Mouse (Mus musculus): Measurements from ENCODE around the gene Hipk4.

The Hipk4 gene

DNA sequence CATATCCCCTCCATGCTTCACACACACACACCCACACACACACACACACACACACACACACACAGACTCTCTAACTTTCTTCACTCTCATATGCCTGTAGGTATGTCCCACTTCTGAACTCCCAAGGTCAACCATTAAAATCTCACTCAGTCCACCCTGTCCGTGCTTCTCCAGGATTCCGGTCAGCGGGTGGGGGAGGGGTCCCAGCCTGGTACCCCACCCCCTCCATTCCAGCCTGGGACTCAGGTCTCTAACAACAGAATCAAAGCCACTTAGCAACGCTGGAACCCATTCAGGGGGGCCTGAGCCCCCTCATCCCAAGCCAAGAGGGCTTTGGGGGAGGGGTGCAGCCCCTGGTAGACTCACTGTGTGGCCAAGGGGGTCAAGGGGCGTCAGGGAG, at the start of gene Hipk4:
Gene Hipk4, plus strand, starts transcription at position 301 of the 400 bp plus-strand sequence.
- in situ Hi-C loops (cut with MboI), result loop anchor here (10.0 kb wide), 1 partner anchor 178 kb away; no protein-coding TSS in a partner anchor

DNA sequence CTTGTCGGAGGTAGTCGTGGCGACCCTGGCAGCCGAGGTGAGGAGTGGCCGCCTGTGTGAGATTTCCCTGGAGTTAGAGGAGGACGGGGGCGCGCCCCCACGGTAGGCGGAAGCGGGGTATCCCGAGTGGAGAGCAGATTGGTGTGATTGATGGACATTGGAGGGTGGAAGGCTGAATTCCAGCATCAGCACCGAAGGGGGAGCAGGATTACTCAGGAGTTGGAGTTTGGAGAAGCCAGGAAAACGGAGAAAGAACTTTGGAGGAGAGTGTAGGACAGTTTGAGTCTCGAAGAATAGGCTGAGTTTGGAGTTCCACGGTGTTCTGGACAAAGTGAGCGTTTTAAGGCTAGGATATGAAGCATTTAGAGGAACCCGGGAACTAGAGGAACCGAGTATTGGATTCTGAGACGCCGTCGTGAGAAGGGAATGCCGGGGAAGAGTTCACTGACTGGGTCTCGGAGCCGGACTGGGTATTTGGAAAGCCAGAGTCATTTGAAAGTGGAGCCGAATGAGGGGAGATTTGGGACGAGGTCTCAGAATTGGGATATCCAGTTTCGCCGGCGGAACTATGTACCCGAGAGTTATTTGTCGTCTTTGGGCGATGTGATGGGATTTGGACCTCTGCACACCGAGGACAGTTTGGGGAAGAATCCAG, 49.1 kb upstream of the Hipk4 start:
- in situ Hi-C loops (cut with MboI), result no loop called here

DNA sequence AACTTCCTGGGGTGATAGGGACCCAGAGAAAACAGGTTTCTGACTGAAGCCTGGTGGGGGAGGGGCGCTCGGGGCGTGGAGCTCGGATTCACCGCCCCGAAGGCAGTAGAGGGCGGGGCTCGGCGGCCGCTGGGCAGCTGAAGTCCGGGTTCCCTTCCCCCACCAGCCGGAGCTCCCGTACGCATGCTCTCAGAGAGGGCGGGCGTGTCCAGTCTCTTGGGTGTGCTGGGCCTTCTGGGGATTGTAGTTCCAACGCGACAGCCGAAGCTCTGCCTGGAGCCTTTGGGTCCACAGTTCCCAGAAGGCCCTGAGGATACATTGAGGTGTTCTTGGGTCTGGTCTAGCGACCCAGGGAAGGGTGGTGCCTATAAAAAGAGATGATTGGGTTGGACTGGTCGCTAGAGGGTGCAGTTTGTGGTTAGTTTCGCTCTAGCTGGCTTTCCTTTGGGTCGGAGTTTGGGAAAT, 48.5 kb upstream of the Hipk4 start:
- in situ Hi-C loops (cut with MboI), result no loop called here

DNA sequence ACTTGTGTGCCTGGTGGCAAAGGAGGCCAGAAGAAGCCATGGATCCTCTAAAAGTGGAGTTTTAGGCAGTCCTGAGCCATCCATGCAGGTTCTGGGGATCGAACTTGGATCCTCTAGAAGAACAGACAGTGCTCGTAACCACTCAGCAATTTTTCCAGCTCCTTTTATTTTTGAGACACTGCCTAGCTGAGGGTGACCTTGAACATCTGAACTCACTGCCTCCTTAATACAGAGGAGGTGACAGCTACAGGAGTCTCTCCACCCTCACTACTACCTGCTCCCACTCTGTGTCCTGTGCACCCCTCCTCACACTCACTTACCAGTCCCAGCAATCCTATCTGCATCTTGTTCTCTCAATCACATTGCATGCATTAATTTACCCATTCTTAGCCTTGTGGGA, 47.5 kb upstream of the Hipk4 start:
- in situ Hi-C loops (cut with MboI), result no loop called here

DNA sequence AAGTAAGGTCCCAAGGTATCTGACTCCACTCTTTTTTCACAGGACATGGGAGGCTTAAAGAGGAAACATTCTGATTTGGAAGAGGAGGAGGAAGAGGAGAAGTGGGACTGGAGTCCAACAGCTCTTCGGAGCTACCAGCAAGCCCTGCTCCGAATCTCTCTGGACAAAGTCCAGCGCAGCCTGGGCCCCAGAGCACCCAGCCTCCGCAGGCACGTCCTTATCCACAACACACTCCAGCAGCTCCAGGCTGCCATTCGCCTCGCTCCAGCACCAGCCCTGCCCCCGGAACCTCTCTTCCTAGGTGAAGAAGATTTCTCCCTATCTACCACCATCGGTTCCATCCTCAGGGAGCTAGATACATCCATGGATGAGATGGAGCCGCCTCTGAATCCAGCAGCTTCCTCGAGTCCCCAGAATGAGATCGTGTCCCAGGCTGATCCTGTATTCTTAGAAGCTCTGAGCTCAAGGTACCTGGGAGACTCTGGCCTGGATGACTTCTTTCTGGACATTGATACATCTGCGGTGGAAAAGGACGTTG, 46.9 kb upstream of the Hipk4 start:
- in situ Hi-C loops (cut with MboI), result no loop called here

DNA sequence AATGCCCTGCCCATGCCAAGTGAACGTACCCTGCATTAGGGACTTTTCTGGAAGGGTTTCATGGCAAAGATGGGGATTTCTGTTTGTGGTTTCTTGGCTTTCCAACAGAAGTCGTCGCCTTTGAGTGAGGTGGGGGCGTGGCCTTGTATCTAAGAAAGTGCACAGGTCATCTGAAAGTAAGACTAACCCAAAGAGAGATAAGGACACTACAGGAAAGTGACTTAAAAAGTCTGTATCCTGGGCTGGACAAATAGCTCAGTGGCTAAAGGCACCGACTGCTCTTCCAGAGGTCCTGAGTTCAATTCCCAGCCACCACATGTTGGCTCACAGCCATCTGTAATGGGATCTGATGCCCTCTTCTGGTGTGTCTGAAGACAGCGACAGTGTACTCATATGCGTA, 44.5 kb upstream of the Hipk4 start:
- in situ Hi-C loops (cut with MboI), result no loop called here

DNA sequence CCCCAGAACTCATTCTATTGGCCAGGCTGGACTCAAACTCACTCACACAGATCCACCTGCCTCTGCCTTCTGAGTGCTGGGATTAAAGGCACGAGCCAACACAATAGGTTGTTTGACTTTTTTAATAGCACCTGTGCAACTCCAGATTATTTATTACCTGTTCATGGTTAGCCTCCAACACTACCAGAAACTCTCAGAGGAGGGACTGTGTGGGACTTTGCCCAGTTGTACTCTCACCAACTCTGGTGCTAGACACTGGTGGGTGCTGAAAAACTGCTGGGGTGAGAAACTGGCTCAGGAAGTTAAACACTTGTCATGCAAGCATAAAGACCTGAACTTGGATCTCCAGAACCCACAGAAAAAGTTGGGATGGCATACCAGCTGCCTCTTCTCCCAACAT, 43.3 kb upstream of the Hipk4 start:
- in situ Hi-C loops (cut with MboI), result no loop called here

DNA sequence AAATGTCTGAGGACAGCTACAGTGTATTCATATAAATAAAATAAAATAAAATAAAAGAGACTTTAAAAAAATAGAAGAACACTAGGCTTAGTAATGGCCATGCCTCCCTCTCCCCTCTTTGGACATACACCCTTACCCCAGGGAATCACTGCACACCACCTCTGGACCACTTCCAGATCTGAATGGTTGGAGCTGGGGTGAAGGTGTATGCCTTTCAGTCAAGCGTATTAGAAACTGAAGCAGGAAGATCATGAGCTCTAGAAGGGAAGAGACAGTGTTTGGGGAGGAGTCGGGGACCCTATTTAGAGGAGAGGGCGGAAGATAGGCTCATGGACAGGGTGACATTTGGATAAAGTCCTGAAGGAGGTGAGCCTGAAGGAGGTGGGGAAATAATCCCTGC, 42.6 kb upstream of the Hipk4 start:
- in situ Hi-C loops (cut with MboI), result no loop called here

DNA sequence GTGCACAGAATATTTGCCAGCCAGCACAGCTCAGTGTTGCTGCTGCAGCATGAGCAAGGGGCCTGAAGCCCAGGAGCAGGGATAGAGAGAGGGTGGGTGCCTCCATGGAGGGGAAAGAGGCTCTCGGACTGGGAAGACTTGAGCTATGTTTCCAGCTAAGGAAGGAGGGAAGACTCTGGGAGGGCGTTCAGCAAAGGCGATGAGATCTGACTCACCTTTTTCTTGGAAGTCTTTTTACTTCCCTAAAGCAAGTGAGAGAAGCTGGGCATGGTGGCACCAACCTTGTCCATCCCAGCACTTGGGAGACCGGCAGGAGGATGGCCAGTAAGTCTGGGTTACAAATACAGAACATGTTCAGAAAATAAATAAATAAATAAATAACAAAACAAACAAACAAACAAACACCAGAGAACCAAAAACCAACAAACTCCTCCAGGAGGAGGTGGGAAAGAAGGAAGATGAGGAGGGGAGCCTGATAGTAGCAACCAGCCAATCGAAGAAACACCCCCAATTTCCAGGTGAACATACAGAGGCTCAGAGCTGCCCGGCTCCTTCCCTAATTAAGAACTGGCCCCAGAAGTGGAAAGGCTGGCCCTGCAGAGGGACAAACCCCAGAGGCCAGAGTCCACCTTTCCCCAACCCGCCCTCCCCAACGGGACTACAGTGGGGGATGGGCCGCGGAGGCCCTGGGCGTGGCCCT, 42.0 kb upstream of the Hipk4 start:
- in situ Hi-C loops (cut with MboI), result no loop called here

DNA sequence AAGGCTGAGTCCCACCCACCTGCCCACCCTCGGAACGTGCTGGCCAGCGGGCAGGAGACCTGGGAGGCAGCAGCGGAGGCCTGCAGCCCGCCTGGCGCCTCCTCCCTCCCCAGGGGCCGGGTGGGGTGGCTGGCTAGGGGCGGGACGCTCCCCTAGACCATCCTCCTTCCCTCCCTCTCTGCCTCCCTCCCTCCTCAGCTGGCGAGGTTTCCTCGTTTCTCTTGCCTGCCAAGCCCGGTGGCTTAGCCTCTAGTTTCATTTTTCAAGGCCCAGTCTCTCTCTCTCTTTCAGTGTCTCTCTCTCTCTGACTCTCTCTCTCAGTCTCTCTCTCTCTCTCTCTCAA, 41.5 kb upstream of the Hipk4 start:
- in situ Hi-C loops (cut with MboI), result no loop called here

DNA sequence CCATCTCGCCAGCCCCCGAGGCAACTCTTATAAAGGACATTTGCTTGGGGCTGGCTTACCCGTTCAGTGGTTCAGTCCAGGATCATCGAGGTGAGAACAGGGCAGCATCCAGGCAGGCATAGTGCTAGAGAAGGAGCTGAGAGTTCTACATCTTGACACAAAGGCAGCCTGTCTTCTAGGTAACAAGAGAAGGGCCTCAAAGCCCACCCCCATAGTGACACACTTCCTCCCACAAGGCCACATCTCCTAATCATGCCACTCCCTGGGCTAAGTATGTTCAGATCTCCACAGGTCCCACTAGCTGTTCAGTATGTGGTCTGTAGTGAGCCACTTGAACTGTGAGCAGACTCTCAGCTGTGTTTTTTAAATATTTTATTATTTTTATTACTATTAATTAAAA, 39.2 kb upstream of the Hipk4 start:
- in situ Hi-C loops (cut with MboI), result no loop called here

DNA sequence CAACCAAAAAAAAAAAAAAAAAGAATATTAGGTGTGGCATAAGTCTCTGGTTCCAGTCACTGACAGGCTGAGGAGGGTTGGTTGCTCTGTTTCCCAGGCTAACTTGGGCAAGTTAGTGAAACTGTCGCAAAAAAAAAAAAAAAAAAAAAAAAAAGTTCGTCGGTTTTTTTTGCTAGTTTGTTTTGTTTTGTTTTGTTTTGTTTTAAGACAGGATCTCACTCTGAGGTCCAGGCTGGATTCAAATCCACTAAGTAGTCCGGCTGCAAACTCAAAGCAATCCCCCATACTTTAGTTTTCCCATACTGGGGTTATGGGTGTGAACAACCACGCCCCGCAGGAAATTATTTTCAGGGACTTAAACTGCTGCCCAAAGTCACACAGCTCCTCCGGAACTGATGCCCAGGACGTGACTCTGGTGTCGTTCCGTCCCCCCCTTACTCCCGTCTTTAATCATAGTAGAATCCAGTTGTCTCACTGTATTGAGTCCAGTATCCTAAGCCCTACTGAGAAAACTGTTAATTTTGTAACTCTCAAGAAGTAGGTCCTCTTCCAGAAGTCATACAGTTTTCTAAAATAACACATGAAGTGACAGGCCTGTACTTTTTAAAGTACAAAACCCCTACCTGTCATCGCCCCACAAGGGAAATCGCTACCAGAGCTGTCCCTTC, 36.8 kb upstream of the Hipk4 start:
- in situ Hi-C loops (cut with MboI), result no loop called here

DNA sequence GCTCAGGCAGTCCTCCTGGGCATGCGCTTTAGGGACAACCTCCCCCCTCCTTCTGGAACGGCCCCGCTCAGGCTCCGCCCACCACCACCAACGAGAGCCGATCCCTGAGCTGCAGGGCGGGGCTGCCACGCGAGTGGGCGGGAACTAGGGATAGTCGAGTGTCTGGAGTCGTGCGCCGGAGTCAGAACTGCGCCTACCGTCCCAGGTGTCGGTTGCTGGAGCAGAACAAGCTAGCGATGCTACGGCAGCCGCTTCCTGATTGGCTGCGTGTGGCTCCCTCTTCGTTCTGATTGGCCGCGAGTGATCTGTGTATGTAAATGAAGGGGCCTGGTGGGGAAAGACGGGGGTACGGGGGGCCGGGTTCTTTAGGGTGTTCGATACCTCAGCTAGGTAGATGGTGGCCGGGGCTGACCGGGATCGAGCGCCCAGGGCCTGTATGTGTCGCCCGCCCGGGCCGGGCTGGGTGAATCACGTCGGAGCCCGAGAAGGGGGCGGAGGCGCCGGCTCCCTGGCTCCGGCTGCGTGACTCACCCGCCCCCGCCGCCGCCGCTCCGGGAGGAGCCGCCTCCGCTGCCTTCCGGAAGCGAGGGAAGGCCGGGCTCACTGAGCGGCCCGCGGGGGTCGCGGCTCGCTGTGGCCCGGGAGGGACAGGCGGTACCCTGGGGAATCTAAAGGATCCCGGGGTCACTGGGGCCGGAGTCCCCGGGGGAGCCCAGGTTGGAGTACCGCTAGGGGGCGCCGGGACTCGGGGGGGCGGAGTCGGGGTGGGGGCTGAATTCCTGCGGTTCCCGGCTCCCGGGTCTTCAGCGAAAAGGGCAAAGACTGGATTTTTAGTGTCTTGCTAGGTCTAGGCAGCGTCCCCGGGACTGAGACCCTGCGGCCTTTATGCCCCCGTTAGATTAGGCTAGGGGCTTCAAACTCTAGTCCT, 36.0 kb upstream of the Hipk4 start, which contains the start of gene Sertad1:
Gene Sertad1, plus strand, starts transcription at position 141 of the 928 bp plus-strand sequence.
- in situ Hi-C loops (cut with MboI), result no loop called here

DNA sequence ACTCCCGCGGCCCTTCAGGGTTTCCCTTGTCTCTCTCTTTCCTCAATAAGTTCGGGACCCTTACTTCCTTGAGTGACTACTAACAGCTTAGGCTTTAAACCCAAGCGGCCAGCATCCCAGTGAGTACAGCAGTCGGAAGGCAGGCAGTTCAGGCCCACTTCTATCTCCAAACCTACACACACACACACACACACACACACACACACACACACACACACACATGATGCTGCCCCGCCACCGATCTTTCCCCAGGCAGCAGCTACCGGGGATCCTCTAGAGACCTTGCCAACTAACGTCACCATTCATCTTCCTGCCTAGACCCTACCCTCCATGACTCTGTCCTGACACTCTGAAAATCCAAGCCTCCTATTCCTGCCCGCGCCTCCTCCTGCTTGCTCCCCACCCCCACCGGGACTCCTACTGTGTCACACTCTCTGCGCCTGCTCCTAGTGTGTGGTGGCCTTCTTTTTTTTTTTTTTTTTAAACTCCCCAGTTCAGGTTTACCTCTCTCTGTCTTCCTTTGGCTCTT, 35.3 kb upstream of the Hipk4 start:
- in situ Hi-C loops (cut with MboI), result no loop called here

DNA sequence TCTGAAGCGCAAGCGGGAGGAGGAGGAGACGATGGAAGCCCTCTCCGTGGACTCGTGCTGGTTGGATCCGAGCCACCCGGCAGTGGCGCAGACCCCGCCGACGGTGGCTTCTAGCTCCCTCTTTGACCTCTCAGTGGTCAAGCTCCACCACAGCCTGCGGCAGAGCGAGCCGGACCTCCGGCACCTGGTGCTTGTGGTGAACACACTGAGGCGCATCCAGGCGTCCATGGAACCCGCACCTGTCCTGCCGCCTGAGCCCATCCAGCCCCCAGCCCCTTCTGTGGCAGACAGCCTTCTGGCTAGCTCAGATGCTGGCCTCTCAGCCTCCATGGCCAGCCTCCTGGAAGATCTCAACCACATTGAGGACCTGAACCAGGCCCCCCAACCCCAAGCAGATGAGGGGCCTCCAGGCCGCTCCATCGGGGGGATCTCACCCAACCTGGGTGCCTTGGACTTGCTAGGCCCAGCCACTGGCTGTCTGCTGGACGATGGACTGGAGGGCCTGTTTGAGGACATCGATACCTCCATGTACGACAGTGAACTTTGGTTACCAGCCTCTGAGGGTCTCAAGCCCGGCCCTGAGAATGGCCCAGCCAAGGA, 33.7 kb upstream of the Hipk4 start:
- in situ Hi-C loops (cut with MboI), result no loop called here

DNA sequence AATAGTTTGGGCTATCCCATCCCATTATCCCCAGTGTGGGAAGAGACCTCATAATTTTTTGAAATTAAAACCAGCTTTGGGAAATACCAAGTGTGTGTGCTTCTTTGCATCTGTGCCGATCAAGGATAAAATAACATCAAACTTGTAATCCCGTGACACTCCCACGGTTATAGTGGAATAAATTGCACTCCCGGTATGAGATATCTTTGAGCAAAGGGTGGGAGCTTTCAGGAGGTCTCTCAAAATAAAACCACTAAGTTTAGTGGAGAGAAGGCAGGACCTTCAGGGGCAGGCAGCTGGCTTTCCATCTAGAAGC, 32.9 kb upstream of the Hipk4 start:
- in situ Hi-C loops (cut with MboI), result no loop called here

DNA sequence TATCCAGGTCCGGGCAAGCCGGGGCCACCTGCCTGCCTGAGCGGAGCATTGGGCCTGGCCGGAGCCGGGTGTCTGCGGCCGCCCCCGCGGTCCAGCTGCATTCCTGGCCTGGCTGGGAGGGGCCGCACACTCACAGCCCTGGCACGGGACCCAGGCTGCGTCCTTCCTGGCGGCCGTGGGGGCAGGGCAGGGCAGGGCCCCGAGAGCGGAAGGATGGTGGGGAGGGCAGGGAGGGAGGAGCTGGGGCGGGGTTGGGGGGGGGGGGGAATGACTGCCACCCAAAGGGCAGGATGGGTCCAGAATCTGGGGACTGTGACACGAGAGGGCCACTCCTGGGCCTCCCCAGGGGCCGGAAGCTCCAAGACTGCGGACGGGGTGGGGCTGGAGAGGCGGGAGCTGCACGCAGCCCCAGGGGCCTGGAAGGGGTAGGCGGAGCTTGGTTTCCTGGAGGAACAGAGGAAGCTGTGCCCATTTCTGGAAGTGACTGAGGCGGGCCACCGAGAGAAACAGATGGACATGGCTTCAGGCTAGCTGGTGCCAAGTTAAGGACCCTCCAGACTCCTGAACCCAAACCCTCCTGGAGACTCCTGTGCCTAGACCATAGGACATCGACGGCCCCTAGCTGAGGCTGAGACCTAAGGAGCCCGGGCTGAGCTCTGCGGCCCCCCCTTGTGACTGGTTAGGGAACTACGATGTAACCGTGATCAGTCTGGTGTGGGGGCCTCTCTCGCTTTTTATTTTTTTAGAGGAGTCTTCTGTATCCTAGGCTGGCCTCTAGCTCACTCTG, 32.3 kb upstream of the Hipk4 start:
- in situ Hi-C loops (cut with MboI), result no loop called here

DNA sequence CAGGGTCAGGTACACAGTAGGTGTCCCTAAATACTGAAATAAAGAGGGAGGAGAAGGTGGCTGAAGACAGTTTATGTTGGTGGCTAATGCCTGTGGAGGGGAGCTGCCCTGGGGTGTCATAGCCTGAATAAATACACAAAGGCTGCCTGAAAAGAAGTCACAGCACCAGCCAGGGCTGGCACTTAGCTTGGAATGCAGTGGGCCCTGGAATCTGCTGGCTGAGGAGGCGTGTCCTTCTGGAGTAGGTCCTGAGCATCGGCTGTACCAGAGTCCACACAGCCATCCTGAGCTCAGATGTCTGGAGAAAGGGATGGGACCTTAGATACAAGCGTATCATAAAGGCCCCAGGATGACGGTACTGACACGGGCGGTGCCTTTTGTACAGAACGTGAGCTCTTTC, 31.2 kb upstream of the Hipk4 start:
- in situ Hi-C loops (cut with MboI), result no loop called here

DNA sequence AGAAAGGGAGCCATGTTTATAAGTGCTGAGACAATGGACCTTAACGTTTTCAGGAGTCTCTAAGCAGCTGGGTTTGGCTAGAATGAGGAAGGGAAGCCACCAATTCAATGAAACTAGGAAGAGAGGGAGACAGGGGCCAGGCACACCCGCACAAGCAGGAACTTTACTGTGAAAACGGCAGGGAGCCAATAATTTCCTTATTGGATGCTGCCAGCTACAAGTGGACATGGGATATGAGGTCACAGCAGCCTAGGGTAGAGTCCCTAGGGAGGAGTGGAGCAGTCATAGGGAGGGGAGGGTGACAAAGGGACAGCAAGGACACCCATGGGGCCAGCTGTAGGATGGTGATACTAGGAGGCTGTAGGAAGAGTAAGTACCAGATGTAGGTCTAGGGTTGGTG, 30.0 kb upstream of the Hipk4 start:
- in situ Hi-C loops (cut with MboI), result no loop called here

DNA sequence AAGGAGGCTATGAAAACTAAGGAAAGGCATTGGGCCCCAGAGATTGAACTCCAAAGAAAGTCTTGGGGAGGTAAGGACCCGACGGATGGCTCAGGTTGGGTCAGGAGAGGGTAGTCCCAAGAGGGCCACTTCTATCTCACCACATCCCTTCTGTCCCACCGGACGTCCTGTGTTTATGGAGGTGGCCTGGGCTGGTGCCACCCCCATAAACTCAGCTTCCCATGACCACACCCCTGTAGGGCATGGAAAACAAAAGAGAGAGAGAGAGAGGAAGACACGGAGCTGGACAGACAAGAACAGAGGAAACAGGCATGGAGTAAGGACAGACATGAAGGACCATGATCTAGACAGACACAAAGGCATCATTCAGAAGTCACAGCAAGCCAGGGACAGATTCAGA, 29.6 kb upstream of the Hipk4 start:
- in situ Hi-C loops (cut with MboI), result no loop called here

Data from mature B cell (primary cell).